Mouse (Mus musculus): Measurements from ENCODE around the gene Chchd10.

The Chchd10 gene

DNA sequence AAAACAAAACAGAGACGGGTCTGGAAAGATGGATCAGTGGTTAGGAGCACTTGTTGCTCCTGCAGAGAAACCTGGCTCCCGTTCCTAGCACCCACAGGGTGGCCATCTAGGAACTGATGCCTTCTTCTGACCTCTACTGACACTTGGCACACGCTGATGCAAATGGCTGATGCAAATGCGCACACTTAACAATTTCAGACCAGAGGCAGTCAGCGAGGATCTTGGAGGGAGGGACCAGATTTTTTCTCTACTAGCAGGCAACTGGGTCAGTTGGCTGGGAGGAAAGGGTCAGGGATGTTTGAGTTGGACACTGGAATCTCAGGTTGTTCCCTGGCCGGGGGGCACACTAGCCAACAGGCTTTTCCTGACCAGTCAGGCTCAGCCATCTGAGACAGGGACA, at the start of gene Chchd10:
Gene Chchd10, plus strand, starts transcription at position 240 of the 400 bp plus-strand sequence.
- CTCF ChIA-PET: interaction anchor here (0.6 to 0.7 kb wide), 2 partner anchors 81 to 169 kb away, joined by 5 to 6 read pairs; partner anchors contain the start of gene Cabin1

DNA sequence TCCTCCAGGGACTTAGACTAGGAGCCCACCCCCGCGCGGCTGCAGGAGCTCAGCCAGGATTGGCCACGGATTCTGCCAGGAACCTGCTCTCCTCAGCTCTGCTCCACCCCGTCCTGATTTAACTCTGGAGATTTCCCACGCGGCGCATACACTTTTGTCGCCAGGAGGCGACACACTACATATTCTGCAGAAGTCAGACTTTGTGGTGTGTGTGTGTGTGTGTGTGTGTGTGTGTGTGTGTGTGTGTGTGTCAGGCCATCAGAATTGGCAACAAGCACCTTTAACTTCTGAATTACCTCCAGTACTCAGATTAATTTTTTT, 49.7 kb upstream of the Chchd10 start:
- CTCF ChIA-PET: interaction anchor here (0.6 to 1.7 kb wide), 4 partner anchors 13 to 634 kb away, joined by 3 to 10 read pairs (median 6); no protein-coding TSS in a partner anchor

DNA sequence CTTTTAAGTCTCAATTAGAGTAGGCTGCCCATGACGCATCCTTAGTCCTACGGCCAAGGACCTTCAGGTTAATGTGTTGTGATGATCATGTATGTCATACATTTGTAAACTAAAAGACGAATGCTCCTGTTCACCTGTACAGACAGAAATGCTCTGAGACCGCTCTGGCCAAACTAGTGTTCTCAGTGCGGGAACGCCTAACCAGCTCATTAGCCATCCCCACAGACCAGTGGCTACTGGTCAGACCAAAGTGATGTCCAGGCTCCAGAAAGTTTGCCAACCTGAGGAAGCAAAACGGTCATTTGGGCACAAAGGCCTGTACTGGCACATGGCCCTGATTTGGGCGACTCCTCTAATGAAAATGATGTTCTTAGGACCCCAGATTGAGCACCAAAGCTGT, 48.2 kb upstream of the Chchd10 start:
- CTCF ChIA-PET: no interaction called here

DNA sequence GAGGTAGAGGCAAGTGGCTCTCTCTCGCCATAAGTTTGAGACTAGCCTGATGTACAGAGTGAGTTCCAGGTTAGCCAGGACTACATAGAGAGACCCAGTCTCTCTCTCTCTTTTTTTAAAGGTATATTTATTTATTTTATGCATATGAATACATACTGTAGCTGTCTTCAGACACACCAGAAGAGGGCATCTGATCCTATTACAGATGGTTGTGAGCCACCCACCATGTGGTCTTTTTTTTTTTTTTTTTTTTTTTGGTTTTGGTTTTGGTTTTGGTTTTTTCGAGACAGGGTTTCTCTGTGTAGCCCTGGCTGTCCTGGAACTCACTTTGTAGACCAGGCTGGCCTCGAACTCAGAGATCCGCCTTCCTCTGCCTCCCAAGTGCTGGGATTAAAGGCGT, 45.4 kb upstream of the Chchd10 start:
- CTCF ChIA-PET: interaction anchor here (1.0 kb wide), 1 partner anchor 9 kb away, joined by 7 read pairs; no protein-coding TSS in a partner anchor

DNA sequence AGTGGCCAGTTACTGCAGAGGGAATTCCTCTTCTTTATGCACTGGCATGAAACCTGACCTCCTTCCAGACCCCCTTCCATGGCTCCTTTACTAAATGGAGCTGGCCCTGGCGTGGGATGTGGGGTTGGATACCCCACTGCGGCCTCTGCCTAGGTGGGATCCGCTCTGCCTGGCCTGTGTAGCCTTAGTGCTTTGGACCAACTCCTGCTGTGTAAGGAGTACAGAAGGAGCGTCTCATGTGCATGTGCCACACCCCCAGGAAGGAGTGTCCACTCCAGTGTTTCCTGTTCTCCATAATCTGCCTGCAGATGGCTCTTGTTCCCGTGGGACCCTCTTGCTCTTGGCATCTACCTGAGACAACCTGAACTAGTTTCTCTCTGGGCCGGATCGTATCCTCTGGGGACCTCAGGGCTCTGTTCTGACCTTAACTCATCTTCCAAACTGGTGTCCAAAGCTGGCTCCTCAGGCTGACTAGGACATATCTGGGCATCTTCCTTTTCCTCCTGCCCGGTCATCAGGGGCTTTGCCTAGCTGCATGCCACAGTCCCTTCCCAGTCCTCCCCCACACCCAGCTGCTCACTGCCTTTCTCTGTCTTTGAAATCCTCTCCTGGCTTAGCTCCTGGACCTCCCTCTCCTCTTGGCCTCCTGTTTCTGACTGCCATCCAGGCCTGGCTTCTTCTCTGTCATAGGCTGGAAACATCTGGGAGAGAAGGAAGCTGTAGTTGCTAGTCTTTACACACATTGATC, 43.4 kb upstream of the Chchd10 start:
- CTCF ChIA-PET: no interaction called here

DNA sequence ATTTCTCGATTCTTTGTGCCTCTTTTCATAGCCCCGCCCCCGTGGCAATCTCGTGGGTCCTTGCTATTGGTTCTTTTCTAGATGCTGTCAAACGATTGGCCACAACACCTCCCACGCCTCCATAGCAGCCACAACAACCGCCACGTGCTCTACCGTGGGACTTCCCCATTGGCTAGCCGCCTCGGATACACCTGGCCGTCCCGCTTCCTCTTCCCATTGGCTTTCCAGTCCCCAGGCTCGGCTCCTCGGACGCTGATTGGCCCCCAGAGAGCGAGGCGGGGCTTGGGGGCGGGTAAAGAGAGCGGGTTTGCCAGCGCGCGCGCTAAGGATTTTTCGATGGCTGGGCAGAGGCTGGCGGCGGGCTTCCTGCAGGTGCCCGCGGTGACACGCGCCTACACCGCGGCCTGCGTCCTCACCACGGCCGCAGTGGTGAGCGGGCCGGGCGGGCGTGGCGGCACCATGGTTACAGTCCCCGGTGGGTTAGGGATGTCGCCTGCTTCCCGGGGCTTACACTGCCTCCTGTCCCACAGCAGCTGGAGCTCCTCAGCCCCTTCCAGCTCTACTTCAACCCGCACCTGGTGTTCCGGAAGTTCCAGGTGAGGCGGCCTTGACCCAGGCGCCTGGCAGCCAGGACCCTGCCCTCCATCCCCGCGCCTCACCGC, 39.7 kb upstream of the Chchd10 start, which contains the start of gene Derl3:
Gene Derl3, plus strand, starts transcription at position 325 of the 662 bp plus-strand sequence.
- CTCF ChIA-PET: no interaction called here

DNA sequence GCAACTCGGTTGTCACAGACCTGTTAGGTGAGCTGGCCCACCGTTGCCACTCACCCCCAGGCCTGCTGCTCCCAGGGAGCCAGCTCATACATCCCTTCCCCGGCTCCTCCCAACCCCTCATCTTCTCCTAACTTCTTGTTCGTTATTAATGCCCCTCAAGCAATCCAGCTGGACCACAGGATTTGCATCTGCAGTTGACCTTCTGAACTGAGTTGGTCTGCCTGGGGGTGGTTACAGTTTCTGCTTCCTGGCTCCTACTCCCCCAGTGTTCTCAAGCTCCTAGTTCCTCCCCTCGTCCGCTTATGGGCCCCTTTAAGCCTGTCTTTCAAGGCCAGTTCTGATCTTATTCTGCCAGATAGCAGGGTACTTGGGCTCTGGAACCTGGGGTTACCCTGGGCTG, 38.3 kb upstream of the Chchd10 start:
- CTCF ChIA-PET: no interaction called here

DNA sequence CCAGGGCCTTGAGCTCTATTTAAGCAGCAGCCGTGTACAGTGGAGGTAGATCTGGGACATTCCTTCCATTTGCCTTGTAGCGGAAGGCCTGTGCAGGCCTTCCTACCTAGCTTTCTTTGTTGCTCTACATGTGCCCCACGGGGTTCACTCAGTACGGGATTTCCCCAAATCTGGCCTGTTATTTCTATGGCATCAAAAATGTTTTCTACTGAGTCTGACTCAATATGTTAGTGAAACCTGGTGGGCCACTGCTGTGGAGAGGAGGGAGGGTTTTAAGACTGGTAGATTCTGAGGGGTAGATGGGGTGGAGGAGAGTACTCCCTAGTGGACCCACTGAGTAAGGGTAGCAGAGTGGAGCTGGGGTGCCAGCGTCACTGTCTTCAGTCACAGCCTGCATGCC, 37.2 kb upstream of the Chchd10 start:
- CTCF ChIA-PET: no interaction called here

DNA sequence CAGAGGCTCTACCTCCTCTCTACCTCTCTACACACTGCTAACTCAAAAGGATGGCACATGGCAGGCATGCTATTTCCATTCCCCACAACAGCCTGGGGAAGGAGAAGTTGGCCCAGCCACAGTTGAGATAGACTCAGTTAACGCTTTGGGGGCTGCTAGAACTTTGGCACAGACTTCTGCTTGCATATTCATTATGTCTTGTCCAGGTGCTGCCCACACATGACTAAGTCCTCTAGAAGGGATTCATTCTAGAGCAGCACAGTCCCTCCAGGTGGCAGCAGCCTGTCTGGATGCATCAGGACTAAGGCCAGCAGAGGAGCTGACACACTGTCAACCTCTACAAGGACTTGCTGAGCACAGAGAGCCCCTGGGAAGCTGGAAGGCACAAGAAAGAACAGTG, 36.7 kb upstream of the Chchd10 start:
- CTCF ChIA-PET: no interaction called here

DNA sequence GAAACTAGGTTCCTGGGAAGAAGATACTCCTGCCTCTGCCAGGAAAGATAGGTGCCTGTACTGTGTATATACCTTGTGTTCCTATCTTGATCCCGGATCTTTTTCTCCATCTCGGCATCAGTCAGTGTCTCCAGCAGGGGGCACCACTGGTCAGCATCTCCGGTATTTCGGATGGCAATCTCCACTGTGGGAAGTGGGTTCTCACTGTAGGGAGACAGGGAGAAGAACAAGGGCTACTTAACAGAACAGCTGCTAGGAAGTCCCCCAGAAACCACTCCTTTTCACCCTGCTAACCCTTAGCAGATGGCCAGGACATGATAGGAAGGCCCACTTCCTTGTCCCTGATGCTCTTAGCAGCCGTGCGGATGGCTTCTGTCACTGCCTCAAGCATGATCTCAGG, 35.6 kb upstream of the Chchd10 start:
- CTCF ChIA-PET: interaction anchor here (0.7 kb wide), 1 partner anchor 116 kb away, joined by 3 read pairs; the partner anchor contains the start of gene Gstt3

DNA sequence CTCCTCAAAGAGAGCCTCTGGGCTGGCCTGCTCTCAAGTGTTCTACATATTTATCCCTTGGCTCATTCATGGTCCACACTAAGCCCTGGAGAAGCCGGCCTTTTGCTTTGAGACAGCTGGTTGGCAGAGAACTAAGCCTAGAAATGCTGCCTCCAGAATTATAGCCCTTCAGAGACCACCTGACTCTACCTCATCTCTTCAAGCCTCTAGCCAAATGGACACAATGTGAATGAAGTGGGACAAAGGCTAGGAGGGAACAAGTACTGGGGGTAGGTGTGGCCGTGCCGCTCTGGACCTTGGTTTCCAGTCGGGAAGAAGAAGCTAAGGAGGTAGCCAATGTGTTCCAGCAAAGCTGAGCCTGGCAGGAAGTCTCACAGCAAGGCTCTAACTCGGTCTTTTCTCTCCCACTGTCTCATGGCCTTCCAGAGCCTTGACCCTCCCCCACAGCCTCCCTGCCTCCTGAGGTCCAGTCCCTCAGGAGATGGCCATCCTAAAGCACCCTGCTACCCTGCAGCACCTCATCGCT, 34.8 kb upstream of the Chchd10 start:
- CTCF ChIA-PET: interaction anchor here (0.7 kb wide), 1 partner anchor 117 kb away, joined by 3 read pairs; the partner anchor contains the start of gene Gstt3

DNA sequence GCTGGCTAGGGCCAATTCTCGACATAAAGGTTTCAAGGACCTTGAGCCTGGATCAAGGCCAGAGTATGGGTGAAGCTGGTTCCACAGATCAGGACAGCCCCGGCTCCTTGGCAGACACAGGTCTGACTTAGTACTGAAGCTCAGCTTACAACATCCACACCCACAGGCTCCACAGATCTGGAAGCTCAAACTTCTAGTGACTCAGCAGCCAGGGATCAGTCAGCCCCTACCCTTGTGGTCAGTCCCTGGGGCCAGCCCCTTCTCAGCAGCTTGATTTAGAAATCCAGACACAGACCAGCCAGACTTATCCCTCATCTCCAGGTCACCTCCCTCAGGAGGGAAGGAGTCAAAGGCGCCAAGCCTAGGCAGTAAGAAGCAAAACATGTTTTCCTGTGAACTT, 34.1 kb upstream of the Chchd10 start:
- CTCF ChIA-PET: no interaction called here

DNA sequence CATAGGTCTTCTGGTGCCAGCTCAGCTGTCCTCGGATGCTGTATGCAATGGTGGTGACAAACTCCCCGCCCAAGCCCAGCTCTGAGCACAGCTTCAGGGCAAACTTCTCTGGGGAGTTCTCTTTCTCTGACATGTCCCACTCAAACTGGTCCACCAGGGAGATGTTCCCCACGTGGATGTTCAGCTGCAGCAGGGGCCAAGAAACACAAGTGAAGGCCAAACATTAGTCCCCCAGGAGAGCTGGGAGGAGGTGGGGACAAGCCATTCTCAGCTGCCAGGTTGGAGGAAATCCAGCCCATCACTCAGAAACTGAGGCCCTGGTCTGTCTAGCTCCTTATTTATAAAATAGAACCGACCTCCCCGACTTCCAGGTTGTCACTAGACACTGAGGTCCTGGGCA, 28.5 kb upstream of the Chchd10 start:
- CTCF ChIA-PET: no interaction called here

DNA sequence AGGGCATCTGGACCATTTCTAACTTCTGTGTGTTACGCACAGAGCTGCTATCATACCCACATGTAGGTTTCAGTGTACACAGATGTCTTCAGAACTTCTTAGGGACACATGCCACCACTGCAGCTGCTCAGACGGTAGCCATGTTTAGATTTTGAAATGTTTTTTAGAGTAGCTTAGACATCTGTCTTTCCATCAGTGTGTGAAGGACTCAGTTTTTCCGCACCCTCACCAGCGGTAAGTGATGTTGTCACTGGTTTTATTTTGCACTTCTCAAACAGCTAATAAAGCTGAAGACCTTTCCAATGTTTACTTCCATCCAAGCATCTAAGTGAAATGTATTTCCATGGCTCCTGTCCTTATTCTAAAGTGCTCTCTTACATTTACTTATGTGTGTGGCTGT, 26.0 kb upstream of the Chchd10 start:
- CTCF ChIA-PET: no interaction called here

DNA sequence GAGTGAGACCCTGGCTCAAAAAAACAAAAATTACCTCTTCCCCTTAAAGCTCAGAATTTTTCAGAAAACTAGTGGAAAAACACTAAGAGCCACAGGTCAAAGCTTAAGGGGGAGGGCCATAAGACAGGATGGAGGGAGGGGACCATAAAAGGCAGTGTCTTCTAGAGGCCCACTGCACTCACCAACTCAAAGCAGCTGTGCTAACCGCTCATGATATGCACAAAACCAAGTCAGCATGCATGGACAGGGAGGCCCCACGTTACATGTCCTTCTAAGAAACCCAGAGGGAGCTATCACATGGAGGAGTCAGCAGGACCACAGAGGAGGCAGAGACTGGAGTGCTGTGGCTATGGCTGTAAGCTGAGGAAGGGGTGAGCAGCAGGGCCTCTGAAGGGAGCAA, 22.2 kb upstream of the Chchd10 start:
- CTCF ChIA-PET: no interaction called here

DNA sequence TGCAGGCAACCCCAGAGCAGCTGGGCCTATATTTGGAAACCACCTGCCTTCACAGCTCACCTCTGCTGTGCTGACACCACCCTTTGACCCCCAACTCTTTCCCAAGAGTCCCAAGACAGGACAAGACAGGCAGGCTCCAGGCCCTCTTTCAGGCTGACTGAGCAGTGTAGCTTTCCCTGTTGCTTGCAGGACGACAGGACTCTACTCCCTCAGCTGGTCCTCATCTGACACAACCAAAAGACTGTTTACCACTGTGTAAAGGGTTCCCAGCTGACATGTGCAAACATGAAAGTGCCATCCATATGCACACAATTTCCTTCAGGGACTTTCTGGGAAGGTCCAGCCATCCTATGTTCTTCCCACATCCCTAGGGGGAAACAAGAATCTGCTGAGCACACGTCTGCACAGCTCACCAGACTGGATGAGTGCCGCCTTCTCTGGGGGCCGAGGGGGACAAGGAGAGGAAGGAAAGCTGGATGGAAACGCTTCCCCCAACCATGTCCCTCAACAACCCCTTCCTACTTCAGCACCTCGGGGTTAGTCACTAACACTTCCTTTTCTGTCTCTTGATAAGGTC, 19.8 kb upstream of the Chchd10 start:
- CTCF ChIA-PET: interaction anchor here (0.6 kb wide), 1 partner anchor 327 kb away, joined by 5 read pairs; no protein-coding TSS in a partner anchor

DNA sequence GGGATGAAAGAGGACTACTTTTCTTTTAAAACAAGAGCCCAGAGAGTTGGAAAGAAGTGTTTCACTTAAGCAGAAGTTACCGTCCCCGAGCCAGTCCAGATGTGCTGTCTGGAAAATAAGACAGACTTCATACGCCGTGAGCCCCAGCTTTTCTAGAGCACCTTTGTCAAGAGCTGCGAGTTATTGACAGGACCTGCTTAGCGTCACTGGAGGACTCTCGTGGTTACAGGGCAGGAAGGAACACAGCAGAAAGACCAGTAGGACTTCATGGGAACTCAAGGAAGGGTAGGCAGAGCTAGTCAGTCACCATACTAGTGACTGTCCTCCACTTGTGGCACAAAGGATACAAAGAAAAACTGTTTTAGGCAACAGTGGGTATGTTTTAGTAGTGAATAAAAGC, 17.4 kb upstream of the Chchd10 start:
- CTCF ChIA-PET: no interaction called here

DNA sequence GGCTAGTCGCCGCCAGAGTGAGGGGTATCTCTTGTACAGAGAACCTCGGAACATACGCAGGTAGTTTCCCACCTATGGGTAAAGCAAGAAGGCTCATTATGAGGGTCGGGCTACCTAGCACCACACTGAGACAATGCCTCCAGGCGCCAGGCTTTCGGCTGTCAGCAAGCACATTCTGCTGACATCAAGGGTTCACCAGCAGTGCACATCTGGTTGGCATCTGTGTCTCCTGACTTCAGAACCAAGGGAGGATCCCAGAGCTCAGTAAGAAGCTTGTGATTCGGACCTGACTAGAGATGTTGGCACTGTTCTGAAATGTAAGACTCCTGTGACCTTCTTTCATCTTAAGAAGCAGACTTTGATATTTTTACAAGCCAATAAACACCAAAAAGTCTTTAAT, 16.1 kb upstream of the Chchd10 start:
- CTCF ChIA-PET: no interaction called here

DNA sequence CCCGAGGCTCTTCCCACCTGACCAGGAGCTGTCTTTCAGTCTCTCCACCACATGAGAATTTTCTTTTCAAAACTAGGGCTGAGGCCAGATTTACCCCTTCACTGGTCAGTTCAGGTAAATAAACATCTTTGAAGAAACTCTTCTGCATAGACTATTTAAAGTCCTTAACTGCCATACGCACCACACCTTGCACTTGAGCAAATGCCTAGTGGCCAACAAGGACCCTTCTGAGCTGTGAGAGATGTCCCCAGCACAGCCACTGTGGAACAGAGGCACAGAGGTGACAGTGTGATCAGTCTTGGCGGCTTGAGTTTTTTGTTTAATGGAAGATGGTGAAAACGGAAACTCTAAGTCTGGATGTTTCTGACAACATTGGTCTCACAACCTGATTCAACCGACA, 13.9 kb upstream of the Chchd10 start:
- CTCF ChIA-PET: no interaction called here

DNA sequence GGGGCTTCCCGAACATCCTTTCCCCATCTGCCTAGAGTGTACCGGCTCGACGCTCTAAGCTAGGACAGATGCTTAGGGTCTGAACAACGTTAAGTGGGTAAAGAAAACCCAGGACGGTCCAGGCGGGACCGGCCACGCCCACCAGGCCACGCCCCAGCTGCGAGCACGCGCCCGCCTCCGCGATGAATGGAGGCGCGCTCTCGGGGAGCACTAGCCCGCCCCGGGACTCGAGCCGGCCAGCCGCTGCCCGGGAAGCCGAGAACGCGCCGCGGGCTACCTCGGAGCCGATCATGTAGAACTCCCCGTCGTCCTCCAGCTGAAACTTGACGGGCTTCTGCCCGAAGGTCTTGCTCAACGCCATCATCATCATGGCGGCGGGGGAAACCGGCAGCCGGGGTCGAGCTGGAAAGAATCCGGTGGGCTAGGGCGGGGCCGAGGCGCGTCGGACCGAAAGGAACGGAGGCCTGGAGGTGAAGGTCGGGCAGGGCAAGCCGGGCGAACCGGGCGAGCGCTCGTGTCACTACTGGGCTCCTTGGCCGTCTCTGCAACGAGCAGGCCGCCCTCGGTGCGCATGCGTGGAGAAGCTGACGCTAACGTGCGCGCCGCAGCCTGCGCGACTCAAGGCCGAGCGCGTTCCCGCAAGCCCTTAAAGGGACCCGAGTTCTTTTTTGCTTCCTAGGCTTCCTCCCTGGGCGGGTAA, 11.8 kb upstream of the Chchd10 start, which contains the start of gene Smarcb1:
Gene Smarcb1, minus strand, starts transcription at position 592 of the 700 bp plus-strand sequence.
- CTCF ChIA-PET: interaction anchor here (0.5 to 0.9 kb wide), 2 partner anchors 30 to 108 kb away, joined by 3 read pairs; no protein-coding TSS in a partner anchor

DNA sequence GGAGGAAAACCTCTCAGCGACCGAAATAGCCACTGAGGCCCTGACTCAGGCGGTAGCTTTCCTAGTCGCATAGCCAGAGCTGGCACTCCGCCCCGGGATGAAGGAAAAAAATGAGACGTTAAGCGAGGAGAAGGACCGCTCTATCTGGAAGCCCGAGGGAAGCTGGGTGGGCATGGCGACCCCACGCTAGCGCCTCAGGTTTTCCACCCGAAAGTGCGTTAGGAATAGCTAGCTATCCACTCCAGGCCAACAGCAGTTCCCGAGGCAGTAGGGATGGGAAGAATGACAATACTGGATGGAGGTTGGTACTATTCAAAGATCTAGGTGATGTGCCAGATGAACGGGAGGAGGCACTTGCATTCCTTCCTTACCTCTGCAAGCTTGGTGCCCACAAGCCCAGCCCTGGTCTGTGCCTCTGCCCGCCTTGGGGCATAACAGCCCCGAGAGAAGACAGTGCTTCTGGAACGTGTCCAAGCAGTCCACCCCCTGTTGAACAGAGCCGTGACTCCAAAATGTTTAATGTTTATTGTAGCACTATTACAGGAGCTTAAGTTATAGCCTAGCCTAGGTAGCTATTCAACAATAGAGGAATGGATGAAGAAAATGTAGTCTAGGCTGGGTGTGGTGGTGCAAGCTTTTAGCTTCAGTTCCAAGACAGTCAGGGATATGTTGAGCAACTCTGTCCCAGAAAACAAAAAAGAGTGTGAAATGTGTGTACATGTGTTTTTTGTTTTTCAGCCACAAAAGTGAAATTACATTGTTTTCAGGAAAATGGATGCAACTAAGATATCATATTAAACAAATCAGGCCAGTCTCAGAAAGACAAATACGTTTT, 11.0 kb upstream of the Chchd10 start:
- CTCF ChIA-PET: no interaction called here

Data from spleen, embryonic (tissue).